Mouse (Mus musculus) limb, embryonic 13.5 days (tissue): ENCODE results near the gene Wsb2. TPM values are rescaled to one million over a fixed set of nuclear protein-coding genes. Genes with fewer than 3 reads are reported as not detected.
A peak's percentile ranks its signal among the peaks of the same experiment; 100 is the strongest.
"Not testable (repeated sequence)": the region's sequence is repeated elsewhere in the genome, so short reads cannot be mapped to it uniquely, and the experiment has no call there.

Source experiments
- ATAC-seq: fragments of 200-750 bp; cut with Nextera tagmentation; 2 replicates; pipeline ENCODE4 v1.8.0; 2017; ENCODE audit warnings: low read depth, moderate number of reproducible peaks, moderate TSS enrichment; ENCODE audit not compliant: low FRiP score
- H3K27ac ChIP-seq: fragments of 300-500 bp; sonication (generic); 2 replicates; pipeline ENCODE4 v1.5.1; 2015; ENCODE audit warnings: inconsistent platforms, mild to moderate bottlenecking, moderate library complexity
- H3K27me3 ChIP-seq: fragments of 300-500 bp; sonication (generic); 2 replicates; pipeline ENCODE4 v1.6.1; 2015; ENCODE audit warnings: mild to moderate bottlenecking, inconsistent platforms
- H3K36me3 ChIP-seq: fragments of 300-500 bp; sonication (generic); 2 replicates; pipeline ENCODE4 v1.6.1; 2015; ENCODE audit warnings: inconsistent platforms, mild to moderate bottlenecking, moderate library complexity
- H3K4me1 ChIP-seq: fragments of 300-500 bp; sonication (generic); 2 replicates; pipeline ENCODE4 v1.6.1; 2015; ENCODE audit warnings: inconsistent platforms
- H3K4me2 ChIP-seq: fragments of 300-500 bp; sonication (generic); replicated peaks from 2 replicates; pipeline ENCODE4 v1.6.1; 2015; ENCODE audit warnings: inconsistent platforms, mild to moderate bottlenecking, moderate library complexity
- H3K4me3 ChIP-seq: fragments of 300-500 bp; sonication (generic); 2 replicates; pipeline ENCODE4 v1.5.1; 2015; ENCODE audit warnings: moderate library complexity, mild to moderate bottlenecking, inconsistent platforms
- H3K9ac ChIP-seq: fragments of 300-500 bp; sonication (generic); 2 replicates; pipeline ENCODE4 v1.6.1; 2015; ENCODE audit warnings: mild to moderate bottlenecking, inconsistent platforms
- H3K9me3 ChIP-seq: fragments of 300-500 bp; sonication (generic); 2 replicates; pipeline ENCODE4 v1.6.1; 2016; ENCODE audit warnings: inconsistent platforms
- WGBS: fragments of 180-500 bp; shearing (Covaris S2); methylation state at CpG from one replicate; pipeline ENCODE4 v1.1.7; 2015; 5-methylcytosine and 5-hydroxymethylcytosine counted together
- polyA plus RNA-seq: library from polyadenylated mRNA; unstranded; fragments of >200 nt; fragmentation: Nextera tagmentation; extraction: Ambion mirVana; gene quantifications from 2 replicates; pipeline ENCODE4 v1.2.1, GENCODE M21; 2015

Gene Wsb2
- polyA plus RNA-seq, 1 experiment from 2014 or later, result 54.9 TPM

- whole genome bisulfite sequencing, result 71% methylated on average over 6 of the region's 6 CpGs
- Histone ChIP-seq H3K9me3 (peaks cover 4% of the 10 kb centered on the region; the same call in 1 of the 2 replicates), H3K9ac (no peak overlapping the region), H3K27me3 (no peaks in the 10 kb centered on the region), H3K4me3 (no peak overlapping the region), H3K36me3 (no peaks in the 10 kb centered on the region), H3K27ac (no peak overlapping the region), H3K4me2 (no peak overlapping the region), H3K4me1 (no peaks in the 10 kb centered on the region)
- no peak for ATAC-seq
These were observed 39.5 kb downstream of the Wsb2 start for GRCm38 (mm10) chr5:117396596-117397014.

- Histone ChIP-seq H3K9me3 (no peaks in the 10 kb centered on the region), H3K4me1 (no peaks in the 10 kb centered on the region), H3K4me3 (no peak overlapping the region), H3K27me3 (no peaks in the 10 kb centered on the region), H3K27ac (no peak overlapping the region), H3K36me3 (no peaks in the 10 kb centered on the region), H3K4me2 (no peak overlapping the region), H3K9ac (no peak overlapping the region)
- ATAC-seq, result no peak
- 88% methylated on average over 6 of the region's 6 CpGs for WGBS
These were observed 40.3 kb downstream of the Wsb2 start for GRCm38 (mm10) chr5:117397371-117397770.

GRCm38 (mm10) chr5:117398007-117398550, 41.0 kb downstream of the Wsb2 start:
- no peaks in the 10 kb centered on the region for H3K36me3 ChIP-seq
- H3K4me1 ChIP-seq, result no peaks in the 10 kb centered on the region
- H3K9me3 ChIP-seq, result no peaks in the 10 kb centered on the region
- H3K4me2 ChIP-seq, result no peak overlapping the region
- no peak overlapping the region for H3K4me3 ChIP-seq
- no peak for ATAC-seq
- no peak overlapping the region for H3K9ac ChIP-seq
- H3K27me3 ChIP-seq, result no peaks in the 10 kb centered on the region
- no peak overlapping the region for H3K27ac ChIP-seq
- WGBS, result 28% methylated on average over 4 of the region's 5 CpGs

- H3K4me2 ChIP-seq, result no peak overlapping the region
- no peak overlapping the region for H3K9ac ChIP-seq
- H3K27me3 ChIP-seq, result no peaks in the 10 kb centered on the region
- no peak for ATAC-seq
- WGBS, result 80% methylated on average over 9 of the region's 9 CpGs
- no peaks in the 10 kb centered on the region for H3K36me3 ChIP-seq
- H3K4me1 ChIP-seq, result no peaks in the 10 kb centered on the region
- H3K27ac ChIP-seq, result no peak overlapping the region
- no peak overlapping the region for H3K4me3 ChIP-seq
- H3K9me3 ChIP-seq, result no peaks in the 10 kb centered on the region
These were observed 42.2 kb downstream of the Wsb2 start for GRCm38 (mm10) chr5:117399281-117399680.

GRCm38 (mm10) chr5:117403609-117404008, 46.5 kb downstream of the Wsb2 start:
- WGBS, result 88% methylated on average over 8 of the region's 8 CpGs
- ATAC-seq, result no peak
- Histone ChIP-seq H3K36me3 (no peaks in the 10 kb centered on the region), H3K4me2 (no peak overlapping the region), H3K4me3 (no peak overlapping the region), H3K9ac (no peak overlapping the region), H3K4me1 (no peaks in the 10 kb centered on the region), H3K27ac (no peak overlapping the region), H3K9me3 (no peaks in the 10 kb centered on the region), H3K27me3 (no peaks in the 10 kb centered on the region)

GRCm38 (mm10) chr5:117404671-117405070, 47.6 kb downstream of the Wsb2 start:
- not testable (repeated sequence) for ATAC-seq, H3K9me3 ChIP-seq, H3K36me3 ChIP-seq, H3K4me2 ChIP-seq, H3K27me3 ChIP-seq, H3K4me3 ChIP-seq, H3K27ac ChIP-seq, H3K9ac ChIP-seq, H3K4me1 ChIP-seq
- WGBS, result 87% methylated on average over 2 of the region's 2 CpGs

GRCm38 (mm10) chr5:117408216-117408615, 51.1 kb downstream of the Wsb2 start:
- Histone ChIP-seq H3K4me3 (no peak overlapping the region), H3K36me3 (no peaks in the 10 kb centered on the region), H3K27me3 (peaks cover 38% of the 10 kb centered on the region), H3K9me3 (no peaks in the 10 kb centered on the region), H3K9ac (no peak overlapping the region), H3K4me2 (no peak overlapping the region), H3K27ac (no peak overlapping the region), H3K4me1 (peaks cover 1% of the 10 kb centered on the region)
- ATAC-seq, result no peak
- 66% methylated on average over 4 of the region's 4 CpGs for WGBS

GRCm38 (mm10) chr5:117409369-117409768, 52.3 kb downstream of the Wsb2 start:
- ATAC-seq, result no peak
- H3K4me1 ChIP-seq, result peaks cover 10% of the 10 kb centered on the region
- H3K4me3 ChIP-seq, result no peak overlapping the region
- no peak overlapping the region for H3K4me2 ChIP-seq
- no peak overlapping the region for H3K27ac ChIP-seq
- H3K9ac ChIP-seq, result no peak overlapping the region
- peaks cover 50% of the 10 kb centered on the region for H3K27me3 ChIP-seq
- no peaks in the 10 kb centered on the region for H3K36me3 ChIP-seq
- no peaks in the 10 kb centered on the region for H3K9me3 ChIP-seq
- WGBS, result 64% methylated on average over 6 of the region's 6 CpGs

GRCm38 (mm10) chr5:117413507-117414501, 56.7 kb downstream of the Wsb2 start, which contains the start of gene Ksr2:
TSS of gene Ksr2 (plus strand) at chr5:117414000.
- Histone ChIP-seq H3K27ac (no peak within 1 kb of the TSS), H3K4me2 (peak within 1 kb of the TSS; percentile 99), H3K9ac (peak within 1 kb of the TSS; percentile 59), H3K36me3 (no peaks in the 10 kb centered on the region), H3K9me3 (no peaks in the 10 kb centered on the region), H3K4me1 (peaks cover 13% of the 10 kb centered on the region), H3K4me3 (peak within 1 kb of the TSS; percentile 63), H3K27me3 (peaks cover 87% of the 10 kb centered on the region)
- ATAC-seq, result peak; percentile 64
- 1% methylated on average over 82 of the region's 89 CpGs for WGBS

- Histone ChIP-seq H3K4me3 (peak overlapping the region; percentile 63), H3K27me3 (peaks cover 83% of the 10 kb centered on the region)
- ATAC-seq, result no peak
These were observed 57.5 kb downstream of the Wsb2 start for GRCm38 (mm10) chr5:117414611-117415010.

GRCm38 (mm10) chr5:117415011-117415912, 58.2 kb downstream of the Wsb2 start:
- Histone ChIP-seq H3K4me1 (peaks cover 13% of the 10 kb centered on the region), H3K27ac (no peak overlapping the region), H3K9me3 (no peaks in the 10 kb centered on the region), H3K4me2 (0 out of 2 replicates have a peak overlapping the region, but pooled peaks have one; percentile 99), H3K9ac (no peak overlapping the region), H3K27me3 (peaks cover 78% of the 10 kb centered on the region), H3K36me3 (no peaks in the 10 kb centered on the region), H3K4me3 (no peak overlapping the region)
- 25% methylated on average over 19 of the region's 19 CpGs for WGBS
- no peak for ATAC-seq

More at GRCm38 (mm10) chr5:117414611-117415010, 57.5 kb downstream of the Wsb2 start:
- no peaks in the 10 kb centered on the region for H3K9me3 ChIP-seq
- H3K4me2 ChIP-seq, result peak overlapping the region; percentile 99
- H3K9ac ChIP-seq, result no peak overlapping the region
- H3K36me3 ChIP-seq, result no peaks in the 10 kb centered on the region
- 3% methylated on average over 10 of the region's 10 CpGs for WGBS
- H3K4me1 ChIP-seq, result peaks cover 13% of the 10 kb centered on the region
- no peak overlapping the region for H3K27ac ChIP-seq
